ENCODE assay signal across 15 mouse cellular contexts in the genomic region with DNA sequence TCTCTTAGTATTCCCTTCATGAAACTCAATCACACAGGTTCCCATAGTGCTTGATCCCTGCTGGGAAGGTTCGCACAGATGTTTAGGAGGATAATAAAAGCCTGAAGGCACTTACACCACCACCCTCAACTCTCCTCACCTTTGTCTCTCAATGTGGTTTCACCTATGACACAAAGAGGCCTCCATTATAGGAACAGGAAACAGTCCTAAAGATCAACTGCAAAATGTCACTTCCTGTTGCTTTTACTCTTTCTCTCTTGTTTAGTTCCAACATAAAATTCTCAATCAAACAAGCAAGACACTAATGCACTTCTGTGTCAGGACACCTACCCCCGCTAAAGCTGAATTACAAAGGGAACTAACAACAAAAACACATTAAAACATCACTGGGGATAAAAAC.
"Had no signal": no experiment of that assay in that cellular context is flagged by ENCODE, and none has a peak within 500 bp of the region (broad histone marks: within the 10 kb centered on the region; RNA-seq: fewer than 3 reads in every experiment).

No protein-coding gene starts in this region.

- DNase-seq: lung, adult 18-20 months; lung, embryonic 14.5 days; lung, postnatal 10 days; lung, postnatal 4 days; midbrain, embryonic 14.5 days; right cerebral cortex, postnatal 14 days; thymus, adult 2 months; thymus, postnatal 14 days; thymus, postnatal 4 days had no signal

- H3K36me3 ChIP-seq: midbrain, embryonic 10.5 days; midbrain, embryonic 12.5 days; neural tube, embryonic 13.5 days; neural tube, embryonic 15.5 days; stomach, embryonic 15.5 days had no signal

- H3K9me3 ChIP-seq: midbrain, embryonic 10.5 days; midbrain, embryonic 12.5 days; neural tube, embryonic 13.5 days; neural tube, embryonic 15.5 days; stomach, embryonic 15.5 days had no signal

- H3K4me3 ChIP-seq: midbrain, embryonic 10.5 days; midbrain, embryonic 12.5 days; neural tube, embryonic 13.5 days; neural tube, embryonic 15.5 days; stomach, embryonic 15.5 days had no signal

- H3K4me1 ChIP-seq: midbrain, embryonic 10.5 days; midbrain, embryonic 12.5 days; neural tube, embryonic 13.5 days; neural tube, embryonic 15.5 days had no signal

- H3K27ac ChIP-seq: midbrain, embryonic 10.5 days; midbrain, embryonic 12.5 days; neural tube, embryonic 13.5 days; neural tube, embryonic 15.5 days; stomach, embryonic 15.5 days; stomach, postnatal 0 days had no signal

- H3K4me2 ChIP-seq: lung, embryonic 14.5 days; midbrain, embryonic 12.5 days; neural tube, embryonic 13.5 days; neural tube, embryonic 15.5 days; stomach, embryonic 15.5 days had no signal

- H3K9ac ChIP-seq: lung, embryonic 14.5 days; midbrain, embryonic 12.5 days; neural tube, embryonic 13.5 days; neural tube, embryonic 15.5 days; stomach, embryonic 15.5 days had no signal

- H3K27me3 ChIP-seq: midbrain, embryonic 12.5 days; neural tube, embryonic 13.5 days; neural tube, embryonic 15.5 days; stomach, embryonic 15.5 days had no signal
